Mouse (Mus musculus) liver, embryonic 11.5 days (tissue): ENCODE measurements around the gene 4930432M17Rik. TPM values are rescaled to one million over a fixed set of nuclear protein-coding genes. Genes with fewer than 3 reads are reported as not detected.

Experiments used
- ATAC-seq: fragments of 200-750 bp; cut with Nextera tagmentation; replicated peaks from 2 replicates; pipeline ENCODE4 v1.8.0; 2017; ENCODE audit warnings: moderate number of reproducible peaks, mild to moderate bottlenecking, moderate TSS enrichment, moderate library complexity; ENCODE audit not compliant: low FRiP score
- DNase-seq: peaks from one replicate; pipeline ENCODE4 v3.0.0-alpha.2; 2017; ENCODE audit warnings: low spot score
- H3K27ac ChIP-seq: fragments of 300-500 bp; sonication (generic); 2 replicates; pipeline ENCODE4 v1.5.1; 2014; ENCODE audit warnings: mild to moderate bottlenecking, low read depth, low read length, control low read depth
- H3K27me3 ChIP-seq: fragments of 300-500 bp; sonication (generic); replicated peaks from 2 replicates; pipeline ENCODE4 v1.6.1; 2014; ENCODE audit warnings: low read length, mixed read lengths; ENCODE audit not compliant: control insufficient read depth, insufficient read depth
- H3K36me3 ChIP-seq: fragments of 300-500 bp; sonication (generic); 2 replicates; pipeline ENCODE4 v1.6.1; 2014; ENCODE audit warnings: mild to moderate bottlenecking, low read length, moderate library complexity, mixed read lengths; ENCODE audit not compliant: control insufficient read depth, insufficient read depth
- H3K4me1 ChIP-seq: fragments of 300-500 bp; sonication (generic); replicated peaks from 2 replicates; pipeline ENCODE4 v1.6.1; 2014; ENCODE audit warnings: low read length, mixed read lengths; ENCODE audit not compliant: control insufficient read depth, insufficient read depth
- H3K4me2 ChIP-seq: fragments of 300-500 bp; sonication (generic); 2 replicates; pipeline ENCODE4 v1.6.1; 2014; ENCODE audit warnings: mild to moderate bottlenecking, control low read depth, moderate library complexity
- H3K4me3 ChIP-seq: fragments of 300-500 bp; sonication (generic); 2 replicates; pipeline ENCODE4 v1.5.1; 2014; ENCODE audit warnings: low read depth, low read length, control low read depth
- H3K9ac ChIP-seq: fragments of 300-500 bp; sonication (generic); 2 replicates; pipeline ENCODE4 v1.6.1; 2014; ENCODE audit warnings: low read depth, low read length, control low read depth
- H3K9me3 ChIP-seq: fragments of 300-500 bp; sonication (generic); 2 replicates; pipeline ENCODE4 v1.6.1; 2016; ENCODE audit warnings: low read length, inconsistent platforms, mixed read lengths; ENCODE audit not compliant: control insufficient read depth
- WGBS: fragments of 180-500 bp; shearing (Covaris S2); extraction: QIAGEN DNeasy Blood & Tissue Kit; methylation state at CpG from one replicate; pipeline ENCODE4 v1.1.7; 2014; 5-methylcytosine and 5-hydroxymethylcytosine counted together
- polyA plus RNA-seq: library from polyadenylated mRNA; unstranded; fragments of >200 nt; fragmentation: Nextera tagmentation; extraction: Ambion mirVana; gene quantifications from 2 replicates; pipeline ENCODE4 v1.2.1, GENCODE M21; 2014

4930432M17Rik gene
- polyA plus RNA-seq, 1 experiment from 2014 or later, result not detected

- ATAC-seq (no peak), DNase-seq (no peak)
- Histone ChIP-seq H3K27me3 (no peaks in the 10 kb centered on the region), H3K27ac (no peak overlapping the region), H3K4me2 (no peak overlapping the region), H3K4me3 (no peak overlapping the region), H3K9ac (no peak overlapping the region), H3K36me3 (no peaks in the 10 kb centered on the region), H3K9me3 (no peaks in the 10 kb centered on the region), H3K4me1 (no peaks in the 10 kb centered on the region)
- 76% methylated on average over 5 of the region's 5 CpGs for WGBS
These were observed 35.5 kb downstream of the 4930432M17Rik start for GRCm38 (mm10) chr3:121706087-121706486.

GRCm38 (mm10) chr3:121707106-121707505 lies 36.5 kb downstream of the 4930432M17Rik start:
- Histone ChIP-seq H3K27ac (no peak overlapping the region), H3K27me3 (no peaks in the 10 kb centered on the region), H3K9me3 (no peaks in the 10 kb centered on the region), H3K4me3 (no peak overlapping the region), H3K36me3 (no peaks in the 10 kb centered on the region), H3K4me1 (no peaks in the 10 kb centered on the region), H3K4me2 (no peak overlapping the region), H3K9ac (no peak overlapping the region)
- DNase-seq (no peak), ATAC-seq (no peak)
- 82% methylated on average over 4 of the region's 4 CpGs for WGBS

- Histone ChIP-seq H3K9ac (no peak overlapping the region), H3K36me3 (no peaks in the 10 kb centered on the region), H3K9me3 (no peaks in the 10 kb centered on the region), H3K27me3 (no peaks in the 10 kb centered on the region), H3K4me1 (no peaks in the 10 kb centered on the region), H3K27ac (no peak overlapping the region), H3K4me2 (no peak overlapping the region), H3K4me3 (no peak overlapping the region)
- ATAC-seq (no peak), DNase-seq (no peak)
- 77% methylated on average over 7 of the region's 7 CpGs for WGBS
These were observed 40.5 kb downstream of the 4930432M17Rik start for GRCm38 (mm10) chr3:121710894-121711531.

- WGBS, result 69% methylated on average over 4 of the region's 4 CpGs
- DNase-seq (no peak), ATAC-seq (no peak)
- Histone ChIP-seq H3K27me3 (no peaks in the 10 kb centered on the region), H3K9ac (no peak overlapping the region), H3K27ac (no peak overlapping the region), H3K36me3 (no peaks in the 10 kb centered on the region), H3K4me3 (no peak overlapping the region), H3K4me2 (no peak overlapping the region), H3K9me3 (no peaks in the 10 kb centered on the region), H3K4me1 (no peaks in the 10 kb centered on the region)
These were observed 41.7 kb downstream of the 4930432M17Rik start for GRCm38 (mm10) chr3:121712222-121712621.

- Histone ChIP-seq H3K4me1 (no peaks in the 10 kb centered on the region), H3K36me3 (no peaks in the 10 kb centered on the region), H3K4me3 (no peak overlapping the region), H3K27me3 (no peaks in the 10 kb centered on the region), H3K4me2 (peak overlapping the region; percentile 6; the same call in 1 of the 2 replicates), H3K27ac (no peak overlapping the region), H3K9ac (no peak overlapping the region), H3K9me3 (no peaks in the 10 kb centered on the region)
- 41% methylated on average over 17 of the region's 17 CpGs for WGBS
- ATAC-seq (no peak), DNase-seq (no peak)
These were observed 42.7 kb downstream of the 4930432M17Rik start for GRCm38 (mm10) chr3:121713151-121713701.

GRCm38 (mm10) chr3:121713816-121714215 lies 43.3 kb downstream of the 4930432M17Rik start:
- Histone ChIP-seq H3K27ac (no peak overlapping the region), H3K36me3 (no peaks in the 10 kb centered on the region), H3K4me3 (no peak overlapping the region), H3K9ac (no peak overlapping the region), H3K4me1 (no peaks in the 10 kb centered on the region), H3K27me3 (no peaks in the 10 kb centered on the region), H3K9me3 (no peaks in the 10 kb centered on the region), H3K4me2 (no peak overlapping the region)
- DNase-seq (no peak), ATAC-seq (no peak)
- WGBS, result 77% methylated on average over 8 of the region's 8 CpGs

GRCm38 (mm10) chr3:121714461-121714860 lies 43.9 kb downstream of the 4930432M17Rik start:
- H3K4me1 ChIP-seq, result no peaks in the 10 kb centered on the region
- no peak overlapping the region for H3K4me3 ChIP-seq
- no peaks in the 10 kb centered on the region for H3K27me3 ChIP-seq
- DNase-seq, result no peak
- no peak overlapping the region for H3K27ac ChIP-seq
- 70% methylated on average over 2 of the region's 2 CpGs for whole genome bisulfite sequencing
- H3K4me2 ChIP-seq, result no peak overlapping the region
- H3K9me3 ChIP-seq, result no peaks in the 10 kb centered on the region
- no peak for ATAC-seq
- H3K36me3 ChIP-seq, result no peaks in the 10 kb centered on the region
- H3K9ac ChIP-seq, result no peak overlapping the region

GRCm38 (mm10) chr3:121715336-121715735 lies 44.8 kb downstream of the 4930432M17Rik start:
- no peak overlapping the region for H3K4me3 ChIP-seq
- no peak overlapping the region for H3K27ac ChIP-seq
- no peaks in the 10 kb centered on the region for H3K4me1 ChIP-seq
- no peak for DNase-seq
- H3K9me3 ChIP-seq, result no peaks in the 10 kb centered on the region
- H3K4me2 ChIP-seq, result no peak overlapping the region
- no peaks in the 10 kb centered on the region for H3K36me3 ChIP-seq
- no peak for ATAC-seq
- no peaks in the 10 kb centered on the region for H3K27me3 ChIP-seq
- no peak overlapping the region for H3K9ac ChIP-seq

- Histone ChIP-seq H3K4me2 (no peak overlapping the region), H3K9ac (no peak overlapping the region), H3K27ac (no peak overlapping the region), H3K4me1 (no peaks in the 10 kb centered on the region), H3K4me3 (no peak overlapping the region), H3K27me3 (no peaks in the 10 kb centered on the region), H3K36me3 (no peaks in the 10 kb centered on the region), H3K9me3 (no peaks in the 10 kb centered on the region)
- ATAC-seq (no peak), DNase-seq (no peak)
- 47% methylated on average over 6 of the region's 6 CpGs for WGBS
These were observed 45.3 kb downstream of the 4930432M17Rik start for GRCm38 (mm10) chr3:121715741-121716459.
